Mouse (Mus musculus): ENCODE measurements around the gene Nup153. TPM values are rescaled to one million over a fixed set of nuclear protein-coding genes. Genes with fewer than 3 reads are reported as not detected.

Nup153 gene
- polyA plus RNA-seq, 1 experiment from 2014 or later: 7.0 TPM

DNA sequence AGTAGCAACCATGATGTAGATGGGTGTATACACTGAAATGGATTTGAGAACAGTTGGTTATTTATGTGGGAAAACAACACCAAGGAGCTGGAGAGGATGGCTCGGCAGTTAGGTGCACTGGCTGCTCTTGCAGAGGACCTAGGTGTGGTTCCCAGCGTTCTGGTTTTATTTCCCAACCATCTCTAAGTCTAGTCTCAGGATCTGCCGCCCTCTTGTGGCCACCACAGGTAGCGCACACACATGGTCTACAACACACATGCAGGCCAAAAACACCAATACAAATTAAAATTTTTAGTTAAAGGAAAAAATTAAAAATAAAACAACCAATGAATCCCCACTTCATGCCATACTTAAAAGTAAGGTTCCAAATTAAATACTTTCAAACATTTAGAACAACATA lies 85.4 kb downstream of the Nup153 start:
- Histone ChIP-seq H3K9ac (ENCODE audit: low read length) (no peak overlapping the region), H3K9me3 (ENCODE audit: control insufficient read depth, low read length) (peaks cover 5% of the 10 kb centered on the region; the same call in 1 of the 2 replicates), H3K4me2 (replicated peaks; ENCODE audit: low read depth) (no peak overlapping the region), H3K36me3 (ENCODE audit: control insufficient read depth, insufficient read depth, low read length) (no peaks in the 10 kb centered on the region), H3K27ac (replicated peaks) (no peak overlapping the region), H3K27me3 (ENCODE audit: control insufficient read depth, insufficient read depth, low read length) (no peaks in the 10 kb centered on the region), H3K4me1 (replicated peaks; ENCODE audit: control insufficient read depth, insufficient read depth) (no peaks in the 10 kb centered on the region), H3K4me3 (ENCODE audit: low read depth, low read length) (no peak overlapping the region)
- peak; percentile 54 for TF ChIP-seq CTCF (IDR thresholded peaks at IDR 0.05; ENCODE audit: low read depth)
- no peak for TF ChIP-seq EP300 (optimal IDR thresholded peaks at IDR 0.05)
- ATAC-seq (ENCODE audit: low FRiP score, low TSS enrichment): no peak
- no peak for DNase-seq (ENCODE audit: low spot score)
- WGBS: 82% methylated on average over 4 of the region's 4 CpGs

DNA sequence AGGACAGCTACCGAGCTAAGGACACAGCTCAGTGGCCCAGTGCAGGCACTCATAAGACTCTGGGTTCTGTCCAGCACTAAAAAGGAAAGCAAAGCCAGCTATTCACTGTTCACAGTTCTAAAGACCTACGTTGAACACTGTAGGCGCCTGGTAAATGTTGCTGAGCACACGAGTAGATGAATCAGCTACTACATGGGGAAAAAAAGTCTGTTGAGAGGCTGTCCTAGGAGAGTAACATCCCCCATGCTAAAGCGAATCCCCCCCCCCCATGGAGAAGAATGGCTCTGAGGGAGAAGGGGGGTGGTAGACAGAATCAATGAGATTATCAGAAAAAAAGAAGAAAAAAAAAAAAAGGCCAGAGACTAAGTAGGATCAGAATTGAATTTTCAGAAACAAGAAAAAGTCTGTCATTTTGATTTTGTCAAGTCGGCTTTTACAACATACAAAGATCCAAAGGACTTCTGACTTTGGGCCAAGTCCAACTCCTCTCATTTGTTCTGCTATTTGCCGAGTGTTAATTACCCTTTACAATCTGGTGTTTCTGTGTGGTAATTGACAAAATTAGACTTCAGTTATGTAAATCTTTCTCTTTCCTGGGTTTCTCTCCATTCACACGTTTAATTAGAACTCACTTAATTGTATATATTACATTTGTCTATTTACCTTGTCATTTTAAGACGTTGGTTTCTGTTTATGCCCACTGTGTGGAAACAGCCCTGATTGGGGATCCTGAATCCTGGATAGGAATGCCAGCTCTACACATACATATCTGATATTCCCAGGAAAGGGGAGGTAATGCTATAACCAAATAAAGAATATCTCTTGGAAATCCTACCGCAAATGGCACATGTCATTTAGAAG lies 86.9 kb downstream of the Nup153 start:
- ATAC-seq (ENCODE audit: low FRiP score, low TSS enrichment) (no peak), DNase-seq (ENCODE audit: low spot score) (no peak)
- 86% methylated on average over 10 of the region's 10 CpGs for WGBS
- Histone ChIP-seq H3K4me3 (ENCODE audit: low read depth, low read length) (no peak overlapping the region), H3K9me3 (ENCODE audit: control insufficient read depth, low read length) (peaks cover 5% of the 10 kb centered on the region; the same call in 1 of the 2 replicates), H3K9ac (ENCODE audit: low read length) (no peak overlapping the region), H3K36me3 (ENCODE audit: control insufficient read depth, insufficient read depth, low read length) (no peaks in the 10 kb centered on the region), H3K4me2 (replicated peaks; ENCODE audit: low read depth) (no peak overlapping the region), H3K27ac (replicated peaks) (no peak overlapping the region), H3K27me3 (ENCODE audit: control insufficient read depth, insufficient read depth, low read length) (no peaks in the 10 kb centered on the region), H3K4me1 (replicated peaks; ENCODE audit: control insufficient read depth, insufficient read depth) (no peaks in the 10 kb centered on the region)
- TF ChIP-seq EP300 (optimal IDR thresholded peaks at IDR 0.05): no peak
- no peak for TF ChIP-seq CTCF (IDR thresholded peaks at IDR 0.05; ENCODE audit: low read depth)

DNA sequence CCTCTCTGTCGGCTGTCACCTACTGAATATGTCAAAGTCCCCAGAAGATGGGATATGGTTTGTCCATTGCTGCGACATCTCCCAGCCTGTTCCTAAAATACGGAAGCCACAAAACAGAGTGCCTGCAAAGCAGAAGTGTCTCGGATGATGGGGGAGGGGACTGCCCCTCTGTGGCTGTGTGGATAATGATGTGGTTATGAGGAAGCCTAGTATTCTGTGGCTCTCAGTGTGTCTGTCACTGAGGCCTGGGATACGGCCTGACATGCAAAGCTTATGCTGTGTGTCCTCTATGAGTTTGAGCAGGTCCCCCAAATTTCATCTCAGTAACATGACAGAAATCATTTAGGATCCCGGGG lies 93.6 kb downstream of the Nup153 start:
- H3K27ac ChIP-seq (replicated peaks): no peak overlapping the region
- TF ChIP-seq CTCF (IDR thresholded peaks at IDR 0.05; ENCODE audit: low read depth): no peak
- TF ChIP-seq EP300 (optimal IDR thresholded peaks at IDR 0.05): no peak
- no peaks in the 10 kb centered on the region for H3K4me1 ChIP-seq (replicated peaks; ENCODE audit: control insufficient read depth, insufficient read depth)
- no peaks in the 10 kb centered on the region for H3K27me3 ChIP-seq (ENCODE audit: control insufficient read depth, insufficient read depth, low read length)
- H3K4me2 ChIP-seq (replicated peaks; ENCODE audit: low read depth): no peak overlapping the region
- ATAC-seq (ENCODE audit: low FRiP score, low TSS enrichment) (no peak), DNase-seq (ENCODE audit: low spot score) (no peak)
- no peak overlapping the region for H3K9ac ChIP-seq (ENCODE audit: low read length)
- 64% methylated on average over 6 of the region's 6 CpGs for WGBS
- H3K36me3 ChIP-seq (ENCODE audit: control insufficient read depth, insufficient read depth, low read length): no peaks in the 10 kb centered on the region
- no peaks in the 10 kb centered on the region for H3K9me3 ChIP-seq (ENCODE audit: control insufficient read depth, low read length)
- H3K4me3 ChIP-seq (ENCODE audit: low read depth, low read length): no peak overlapping the region

DNA sequence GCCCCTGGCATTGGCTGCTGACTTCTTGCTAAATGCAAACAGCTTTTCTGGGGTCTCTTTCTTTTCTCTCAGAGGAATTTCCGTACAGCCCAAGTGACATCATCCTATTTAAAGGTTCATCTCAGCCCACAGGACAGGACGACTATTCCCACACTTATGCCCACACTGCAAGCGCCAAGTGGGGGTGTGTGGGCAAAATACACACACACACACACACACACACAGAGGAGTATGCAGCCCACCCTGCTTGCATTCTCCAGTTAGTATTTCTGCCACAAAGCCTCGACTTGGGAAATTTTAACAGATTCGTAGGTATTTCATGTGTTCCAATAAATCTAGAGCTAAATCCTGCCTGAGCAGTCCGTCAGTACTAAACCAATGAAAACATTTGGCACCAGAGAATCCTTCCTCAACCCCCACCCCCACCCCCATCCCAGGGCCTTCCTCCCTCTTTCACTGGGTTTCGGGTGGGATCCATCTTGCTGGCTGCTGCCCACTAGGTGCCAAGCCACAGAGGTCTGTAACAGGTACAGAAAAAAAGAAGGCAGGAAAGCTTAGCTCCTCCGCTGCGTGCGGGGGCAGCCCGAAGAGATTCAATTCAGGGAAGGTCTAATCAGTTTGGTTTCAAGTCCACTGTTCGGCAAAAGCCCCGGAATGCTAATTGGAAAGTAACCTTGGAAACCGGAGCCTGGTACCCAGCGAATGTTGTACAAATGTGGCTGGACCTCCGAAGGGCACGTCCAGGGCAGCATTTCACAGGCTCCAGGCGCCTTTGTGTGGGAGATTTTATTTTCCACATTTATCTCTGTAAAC lies 94.2 kb downstream of the Nup153 start:
- no peaks in the 10 kb centered on the region for H3K36me3 ChIP-seq (ENCODE audit: control insufficient read depth, insufficient read depth, low read length)
- H3K27ac ChIP-seq (replicated peaks): no peak overlapping the region
- H3K9me3 ChIP-seq (ENCODE audit: control insufficient read depth, low read length): no peaks in the 10 kb centered on the region
- H3K4me2 ChIP-seq (replicated peaks; ENCODE audit: low read depth): no peak overlapping the region
- 55% methylated on average over 18 of the region's 18 CpGs for WGBS
- no peak for TF ChIP-seq CTCF (IDR thresholded peaks at IDR 0.05; ENCODE audit: low read depth)
- TF ChIP-seq EP300 (optimal IDR thresholded peaks at IDR 0.05): no peak
- ATAC-seq (ENCODE audit: low FRiP score, low TSS enrichment) (no peak), DNase-seq (ENCODE audit: low spot score) (no peak)
- no peaks in the 10 kb centered on the region for H3K27me3 ChIP-seq (ENCODE audit: control insufficient read depth, insufficient read depth, low read length)
- H3K4me1 ChIP-seq (replicated peaks; ENCODE audit: control insufficient read depth, insufficient read depth): no peaks in the 10 kb centered on the region
- no peak overlapping the region for H3K4me3 ChIP-seq (ENCODE audit: low read depth, low read length)
- H3K9ac ChIP-seq (ENCODE audit: low read length): no peak overlapping the region

DNA sequence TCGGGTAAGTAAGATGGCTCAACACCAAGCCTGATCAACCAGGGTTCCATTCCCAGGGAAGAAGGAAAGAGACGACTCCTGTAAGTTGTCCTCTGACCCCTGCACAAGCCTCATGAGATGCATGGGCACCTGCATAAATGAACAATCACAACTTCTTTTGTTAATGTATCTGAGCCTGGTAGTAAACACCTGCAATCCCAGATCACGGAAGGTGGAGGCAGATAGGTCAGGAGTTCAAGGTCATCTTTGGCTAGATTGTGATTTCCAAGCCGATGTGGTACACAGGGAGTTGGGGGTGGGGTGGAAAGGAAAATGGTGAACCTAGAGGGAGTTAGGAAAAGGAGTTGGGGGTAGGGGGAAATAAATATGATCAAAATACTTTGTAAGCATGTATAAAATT lies 94.9 kb downstream of the Nup153 start:
- no peak overlapping the region for H3K4me3 ChIP-seq (ENCODE audit: low read depth, low read length)
- H3K4me2 ChIP-seq (replicated peaks; ENCODE audit: low read depth): no peak overlapping the region
- DNase-seq (ENCODE audit: low spot score): no peak
- 46% methylated on average over 4 of the region's 4 CpGs for WGBS
- no peak overlapping the region for H3K9ac ChIP-seq (ENCODE audit: low read length)
- H3K9me3 ChIP-seq (ENCODE audit: control insufficient read depth, low read length): no peaks in the 10 kb centered on the region
- H3K27me3 ChIP-seq (ENCODE audit: control insufficient read depth, insufficient read depth, low read length): no peaks in the 10 kb centered on the region
- no peak overlapping the region for H3K27ac ChIP-seq (replicated peaks)
- no peak for ATAC-seq (ENCODE audit: low FRiP score, low TSS enrichment)
- no peaks in the 10 kb centered on the region for H3K4me1 ChIP-seq (replicated peaks; ENCODE audit: control insufficient read depth, insufficient read depth)
- no peaks in the 10 kb centered on the region for H3K36me3 ChIP-seq (ENCODE audit: control insufficient read depth, insufficient read depth, low read length)
- no peak for TF ChIP-seq CTCF (IDR thresholded peaks at IDR 0.05; ENCODE audit: low read depth)
- no peak for TF ChIP-seq EP300 (optimal IDR thresholded peaks at IDR 0.05)

Other genes with a start within 250 kb of the Nup153 start
- 5.6 and 6.6 TPM in 2 replicates for gene Cap2, start 226.1 kb downstream of the Nup153 start, polyA plus RNA-seq (2015; fragmentation: Nextera tagmentation; extraction: Ambion mirVana)
- gene Fam8a1, start 58.4 kb downstream of the Nup153 start, polyA plus RNA-seq (2015; fragmentation: Nextera tagmentation; extraction: Ambion mirVana): 9.3 and 9.5 TPM in 2 replicates
- 12.8 and 13.5 TPM in 2 replicates for gene Kif13a, start 201.9 kb upstream of the Nup153 start, polyA plus RNA-seq (2015; fragmentation: Nextera tagmentation; extraction: Ambion mirVana)